Mouse (Mus musculus) 416B (cell line): ENCODE measurements around the gene Sympk.
"Not testable (repeated sequence)": the region's sequence is repeated elsewhere in the genome, so short reads cannot be mapped to it uniquely, and the experiment has no call there.

Experiments used
- DNase-seq: peaks from one replicate; pipeline ENCODE4 v3.0.0; 2011; ENCODE audit warnings: low read depth

Sympk gene

DNA sequence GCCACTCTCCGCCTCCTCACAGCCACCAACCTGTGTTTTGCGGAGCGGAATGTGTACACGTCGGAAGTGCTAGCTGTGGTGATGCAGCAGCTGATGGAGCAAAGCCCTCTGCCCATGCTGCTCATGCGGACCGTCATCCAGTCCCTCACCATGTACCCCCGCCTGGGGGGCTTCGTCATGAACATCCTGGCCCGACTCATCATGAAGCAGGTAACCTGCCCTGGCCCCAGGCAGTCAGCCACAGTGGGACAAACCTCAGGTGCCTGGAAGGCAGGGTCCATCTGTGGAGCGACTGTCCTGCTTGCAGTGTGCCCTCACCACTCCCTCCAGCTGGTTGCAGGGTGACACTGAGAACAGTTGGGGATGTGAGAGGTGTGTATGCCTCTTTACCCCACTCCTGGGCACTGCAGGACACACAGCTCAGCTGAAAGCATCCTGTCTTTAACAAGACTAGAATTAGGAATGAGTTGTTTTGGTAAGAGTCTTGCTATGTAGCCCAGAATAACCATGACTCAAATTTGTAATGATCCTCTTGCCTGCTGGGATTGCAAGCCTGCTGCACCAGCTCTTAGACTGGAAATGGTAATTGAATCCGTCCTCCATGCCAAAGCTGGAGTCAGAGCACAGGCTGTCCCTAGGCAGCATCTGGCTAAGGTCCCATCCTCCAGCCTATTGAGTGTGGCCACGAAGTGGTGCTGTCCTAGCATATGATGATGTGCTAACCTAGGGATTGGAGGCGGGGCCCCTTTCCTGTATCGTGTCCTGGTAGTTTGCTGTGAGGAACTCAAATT is 28.4 kb downstream of the Sympk start:
- no peak for DNase-seq

DNA sequence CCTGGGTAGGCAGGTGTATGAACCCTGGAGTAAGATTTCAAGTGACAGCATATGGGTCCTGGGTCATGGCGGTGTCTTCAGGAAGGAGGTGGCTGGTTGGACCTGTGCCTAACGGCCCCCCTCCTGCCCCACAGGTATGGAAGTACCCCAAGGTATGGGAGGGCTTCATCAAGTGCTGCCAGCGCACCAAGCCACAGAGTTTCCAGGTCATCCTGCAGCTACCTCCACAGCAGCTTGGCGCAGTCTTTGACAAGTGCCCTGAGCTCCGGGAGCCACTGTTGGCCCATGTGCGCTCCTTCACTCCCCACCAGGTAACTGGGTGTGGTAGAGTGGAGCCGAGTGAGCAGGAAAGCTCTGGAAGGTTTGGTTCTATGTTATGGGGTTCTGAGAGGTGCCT is 29.0 kb downstream of the Sympk start:
- DNase-seq = no peak

DNA sequence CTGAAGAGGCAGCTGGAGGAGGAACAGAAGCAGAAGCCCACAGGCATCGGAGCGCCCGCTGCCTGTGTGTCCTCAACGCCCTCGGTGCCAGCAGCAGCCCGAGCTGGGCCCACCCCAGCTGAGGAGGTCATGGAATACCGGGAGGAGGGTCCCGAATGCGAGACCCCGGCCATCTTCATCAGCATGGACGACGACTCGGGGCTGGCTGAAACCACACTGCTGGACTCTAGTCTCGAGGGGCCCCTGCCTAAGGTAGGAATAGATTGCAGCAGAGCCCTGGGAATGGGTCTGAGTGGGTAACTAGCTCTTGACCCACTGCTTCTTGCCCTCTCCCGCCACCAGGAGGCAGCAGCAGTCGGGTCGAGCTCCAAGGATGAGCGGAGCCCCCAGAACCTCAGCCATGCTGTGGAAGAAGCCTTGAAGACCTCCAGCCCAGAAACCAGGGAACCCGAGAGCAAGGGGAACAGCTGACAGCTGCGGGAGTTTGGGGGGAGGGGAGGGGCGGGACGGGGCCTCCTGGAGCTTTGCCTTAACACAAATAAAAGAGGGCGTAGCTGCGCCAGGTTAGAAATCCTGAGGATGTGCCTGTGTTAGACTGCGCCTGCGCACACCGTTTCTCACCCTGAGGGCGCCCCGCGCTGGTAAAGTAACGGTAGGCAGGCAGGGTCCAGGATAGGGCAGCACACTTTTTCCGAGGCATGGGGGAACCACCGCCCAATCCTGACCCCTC is 30.0 kb downstream of the Sympk start, which contains the start of gene Rsph6a:
Gene Rsph6a (plus strand): TSS at position 644 of the 730 bp plus-strand sequence.
- peak; percentile 23 for DNase-seq

DNA sequence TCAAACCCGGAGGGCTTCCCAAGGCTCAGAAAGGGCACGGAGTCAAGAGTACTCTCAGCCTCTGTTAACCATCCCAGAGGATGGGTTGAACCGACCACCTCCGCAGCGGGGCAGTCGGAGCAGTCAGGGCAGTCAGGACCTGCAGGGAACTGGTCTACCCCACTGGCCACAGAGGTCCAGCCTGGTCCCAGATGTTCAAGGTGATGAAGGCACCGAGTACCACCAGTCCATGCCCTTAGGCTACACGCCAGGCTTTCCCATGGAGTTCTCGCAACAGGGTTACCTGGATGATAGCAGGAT is 30.6 kb downstream of the Sympk start:
- DNase-seq = no peak

DNA sequence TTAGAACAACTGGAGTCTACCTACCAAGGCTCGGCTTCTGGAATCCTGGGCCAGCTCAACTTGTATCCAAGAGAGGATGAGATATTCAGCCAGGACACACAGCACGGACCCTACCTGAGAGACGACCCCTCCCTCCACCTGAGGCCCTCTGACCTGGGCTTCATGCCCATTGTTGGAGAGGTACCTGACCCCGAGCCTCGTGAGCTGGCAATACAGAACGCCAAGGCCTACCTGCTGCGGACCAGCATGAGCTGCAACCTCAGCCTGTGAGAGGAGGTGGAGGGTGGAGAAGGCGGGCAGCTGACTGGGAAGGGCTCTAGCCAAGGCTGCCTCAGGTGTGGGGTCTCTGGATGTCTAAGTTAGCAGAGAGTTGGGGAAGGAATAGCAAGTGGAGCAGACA is 30.9 kb downstream of the Sympk start:
- DNase-seq = no peak

DNA sequence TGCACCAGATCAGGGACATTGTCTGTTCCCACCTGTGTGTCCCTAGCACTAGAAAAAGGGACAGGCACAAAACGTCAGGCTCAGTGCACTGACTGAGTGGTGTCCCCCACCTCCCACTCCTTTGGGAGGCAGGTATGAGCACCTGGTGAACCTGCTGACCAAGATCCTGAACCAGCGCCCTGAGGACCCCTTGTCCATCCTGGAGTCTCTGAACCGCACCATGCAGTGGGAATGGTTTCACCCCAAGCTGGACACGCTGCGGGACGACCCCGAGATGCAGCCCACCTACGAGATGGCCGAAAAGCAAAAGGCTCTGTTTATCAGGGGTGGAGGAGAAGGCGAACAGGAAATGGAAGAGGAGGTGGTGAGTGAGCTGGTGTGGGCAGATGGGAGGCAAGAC is 33.2 kb downstream of the Sympk start:
- DNase-seq = no peak

DNA sequence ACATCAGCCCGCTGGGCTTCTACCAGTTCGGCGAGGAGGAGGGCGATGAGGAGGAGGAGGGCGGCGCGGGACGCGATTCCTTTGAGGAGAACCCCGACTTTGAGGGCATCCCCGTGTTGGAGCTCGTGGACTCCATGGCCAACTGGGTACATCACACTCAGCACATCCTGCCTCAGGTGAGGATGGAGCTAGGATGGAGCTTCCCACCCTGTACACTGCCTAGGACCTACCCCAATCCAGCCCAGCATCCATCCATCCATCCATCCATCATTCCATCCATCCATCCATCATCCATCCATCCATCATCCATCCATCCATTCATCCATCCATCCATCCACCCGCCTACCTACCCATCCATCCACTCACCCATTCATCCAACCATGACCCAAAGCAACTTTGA is 41.7 kb downstream of the Sympk start:
- no peak for DNase-seq

DNA sequence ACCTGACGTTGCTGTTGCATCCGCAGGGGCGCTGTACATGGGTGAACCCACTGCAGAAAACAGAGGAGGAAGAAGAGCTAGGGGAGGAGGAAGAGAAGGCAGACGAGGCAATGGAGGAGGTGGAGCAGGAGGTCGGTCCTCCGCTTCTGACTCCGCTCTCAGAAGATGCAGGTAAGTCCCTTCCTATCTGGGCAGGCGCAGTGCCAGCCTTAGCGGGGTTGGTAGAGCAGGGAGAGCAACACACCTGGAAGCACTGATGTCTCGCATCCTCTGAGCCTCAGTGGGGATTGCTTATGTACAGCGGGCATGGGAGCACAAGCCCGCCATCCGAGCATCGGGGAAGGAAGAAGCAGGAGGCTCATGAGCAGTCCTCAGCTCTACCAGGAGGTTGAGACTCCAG is 42.9 kb downstream of the Sympk start:
- no peak for DNase-seq

DNA sequence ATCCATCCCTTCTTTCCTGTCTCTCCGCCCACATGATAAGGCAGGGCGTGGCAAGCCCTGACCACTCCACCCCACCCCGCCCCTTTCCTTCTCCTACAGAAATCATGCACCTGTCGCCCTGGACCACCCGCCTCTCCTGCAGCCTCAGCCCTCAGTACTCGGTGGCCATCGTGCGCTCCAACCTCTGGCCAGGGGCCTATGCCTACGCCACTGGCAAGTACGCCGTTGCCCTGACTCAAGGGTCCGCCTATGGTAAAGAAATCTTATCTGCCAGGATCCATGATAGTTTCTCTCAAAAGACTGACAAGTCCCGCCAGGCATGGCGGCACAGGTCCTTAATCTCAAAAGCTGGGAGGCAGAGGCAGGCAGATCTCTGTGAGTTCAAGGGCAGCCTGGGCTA is 43.8 kb downstream of the Sympk start:
- no peak for DNase-seq

DNA sequence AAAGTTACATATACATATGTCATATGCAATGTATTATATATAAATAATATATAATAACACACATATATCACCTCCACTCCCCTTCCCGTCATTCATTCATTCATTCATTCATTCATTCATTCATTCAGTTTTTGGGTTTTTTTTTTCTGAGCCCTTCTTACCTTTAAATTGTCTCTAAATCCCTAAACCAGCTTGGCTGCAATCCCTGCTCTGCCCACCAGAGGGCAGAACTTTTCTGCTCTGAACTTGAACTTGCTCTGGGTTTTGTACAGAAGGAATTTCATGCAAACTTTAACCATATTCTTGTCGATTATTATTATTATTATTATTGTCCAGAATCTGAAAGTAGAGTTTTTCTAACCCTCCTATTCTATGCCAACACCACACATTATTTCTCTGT is 44.5 kb downstream of the Sympk start:
- DNase-seq = peak; percentile 87

DNA sequence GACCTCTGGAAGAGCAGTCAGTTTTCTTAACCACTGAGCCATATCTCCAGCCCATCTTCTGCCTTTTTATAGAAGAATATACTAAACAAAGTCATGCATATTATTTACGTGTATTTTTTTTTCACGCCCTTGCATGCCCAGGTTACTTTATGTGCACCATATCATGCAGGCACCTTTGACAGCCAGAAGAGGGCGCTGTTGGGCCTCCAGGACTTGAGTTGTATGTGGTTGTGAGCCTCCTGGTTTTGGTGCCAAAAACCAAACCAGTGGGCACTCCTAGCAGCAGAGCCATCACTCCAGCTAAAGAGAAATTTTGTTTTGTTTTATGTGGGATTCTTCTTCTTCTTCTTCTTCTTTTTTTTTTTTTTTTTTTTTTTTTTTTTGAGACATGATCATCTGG is 45.3 kb downstream of the Sympk start:
- peak; percentile 83 for DNase-seq

DNA sequence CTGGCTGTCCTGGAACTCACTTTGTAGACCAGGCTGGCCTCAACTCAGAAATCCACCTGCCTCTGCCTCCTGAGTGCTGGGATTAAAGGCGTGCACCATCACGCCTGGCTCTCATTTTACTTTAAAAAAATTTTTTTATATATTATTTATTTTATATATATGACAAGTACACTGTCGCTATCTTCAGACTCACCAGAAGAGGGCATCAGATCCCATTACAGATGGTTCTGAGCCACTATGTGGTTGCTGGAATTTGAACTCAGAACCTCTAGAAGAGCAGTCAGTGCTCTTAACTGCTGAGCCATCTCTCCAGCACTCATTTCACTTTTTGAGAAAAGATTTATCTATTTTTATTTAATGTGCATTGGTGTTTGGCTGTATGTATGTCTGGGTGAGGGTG is 46.8 kb downstream of the Sympk start:
- not testable (repeated sequence) for DNase-seq

DNA sequence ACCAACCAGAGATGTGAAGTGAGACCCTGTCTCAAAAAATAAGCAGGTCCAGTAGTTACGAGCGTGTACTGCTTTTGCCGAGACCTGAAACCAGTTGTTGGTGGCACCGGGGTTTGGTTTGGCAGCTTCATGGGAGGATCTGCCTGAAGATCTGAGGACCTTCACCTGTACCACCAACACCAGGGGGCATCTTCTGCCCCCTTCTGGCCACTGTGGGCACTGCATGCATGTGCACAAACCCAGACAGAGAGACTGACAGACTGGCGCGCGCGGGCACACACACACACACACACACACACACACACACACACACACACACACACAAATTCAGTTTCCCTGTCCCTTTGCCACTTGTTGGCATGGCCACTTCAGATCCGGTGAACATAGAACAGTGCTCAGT is 49.3 kb downstream of the Sympk start:
- peak; percentile 39 for DNase-seq

DNA sequence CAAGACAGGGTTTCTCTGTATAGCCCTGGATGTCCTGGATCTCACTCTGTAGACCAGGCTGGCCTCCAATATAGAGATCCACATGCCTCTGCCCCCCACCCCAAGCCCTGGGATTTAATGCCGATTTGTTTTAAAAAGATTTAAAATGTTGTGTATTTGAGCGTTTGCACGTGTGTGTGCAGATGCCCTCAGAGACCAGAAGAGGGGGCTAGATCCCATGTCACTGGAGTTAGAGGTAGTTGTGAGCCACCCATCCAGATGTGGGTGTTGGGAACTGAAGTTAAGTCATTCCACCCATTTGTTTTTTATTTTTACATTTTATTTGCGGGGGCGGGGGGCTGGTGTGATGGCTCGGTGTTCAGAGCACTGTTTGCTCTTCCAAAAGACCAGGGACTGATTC is 50.3 kb downstream of the Sympk start:
- DNase-seq = peak; percentile 53

DNA sequence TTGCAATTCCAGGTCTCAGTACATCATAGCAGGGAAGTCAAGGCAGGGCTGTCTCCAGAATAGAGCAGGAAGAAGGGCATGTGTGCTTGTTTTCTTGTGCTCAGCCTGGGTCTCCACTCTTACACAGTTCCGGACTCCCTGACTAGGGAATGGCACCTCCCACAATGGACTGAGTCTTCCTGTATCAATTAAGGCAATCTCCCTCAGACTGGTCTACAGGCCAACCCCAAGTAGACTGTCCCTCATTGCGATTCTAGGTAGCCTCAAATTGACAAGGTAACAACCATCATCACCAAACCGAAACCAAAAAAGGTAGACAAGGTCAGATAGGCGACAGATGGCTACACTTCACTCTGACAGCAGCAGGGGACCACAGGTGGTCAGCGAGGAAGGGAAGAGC is 51.1 kb downstream of the Sympk start:
- no peak for DNase-seq

DNA sequence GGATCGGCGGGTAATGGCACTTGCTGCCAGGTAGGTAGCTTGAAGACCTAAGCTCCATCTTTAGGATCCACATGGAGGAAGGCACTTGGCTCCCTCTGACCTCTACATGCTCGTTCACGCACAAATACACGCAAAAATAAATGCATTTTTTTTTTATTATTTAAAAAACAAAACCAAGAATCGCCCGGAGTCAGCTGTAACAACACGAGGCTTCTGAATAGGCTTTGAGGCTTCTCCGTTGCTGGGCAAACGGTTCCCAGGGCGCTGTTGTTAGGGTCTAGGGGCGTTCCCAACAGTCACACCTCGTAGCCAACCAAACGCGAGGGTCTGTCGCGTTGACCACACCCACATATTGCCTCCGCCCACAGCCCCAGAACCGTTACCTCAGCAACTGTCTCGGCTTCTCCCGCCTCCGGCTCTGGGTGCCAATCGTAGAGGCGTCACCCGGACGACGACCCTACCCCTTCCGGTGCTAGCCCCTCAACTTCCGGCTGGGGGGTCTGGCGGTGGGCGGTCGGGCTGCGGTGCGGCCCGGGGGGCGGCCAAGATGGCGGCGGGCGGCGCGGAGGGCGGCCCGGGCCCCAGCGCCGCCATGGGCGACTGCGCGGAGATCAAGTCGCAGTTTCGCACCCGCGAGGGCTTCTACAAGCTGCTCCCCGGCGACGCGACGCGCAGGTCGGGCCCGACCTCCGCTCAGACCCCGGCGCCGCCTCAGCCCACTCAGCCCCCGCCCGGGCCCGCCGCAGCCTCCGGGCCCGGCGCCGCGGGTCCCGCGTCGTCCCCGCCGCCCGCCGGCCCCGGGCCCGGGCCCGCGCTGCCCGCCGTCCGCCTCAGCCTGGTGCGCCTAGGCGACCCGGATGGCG is 51.8 kb downstream of the Sympk start, which contains the start of gene Dmwd:
Gene Dmwd (plus strand): TSS at position 505 of the 863 bp plus-strand sequence.
- DNase-seq = peak; percentile 98

DNA sequence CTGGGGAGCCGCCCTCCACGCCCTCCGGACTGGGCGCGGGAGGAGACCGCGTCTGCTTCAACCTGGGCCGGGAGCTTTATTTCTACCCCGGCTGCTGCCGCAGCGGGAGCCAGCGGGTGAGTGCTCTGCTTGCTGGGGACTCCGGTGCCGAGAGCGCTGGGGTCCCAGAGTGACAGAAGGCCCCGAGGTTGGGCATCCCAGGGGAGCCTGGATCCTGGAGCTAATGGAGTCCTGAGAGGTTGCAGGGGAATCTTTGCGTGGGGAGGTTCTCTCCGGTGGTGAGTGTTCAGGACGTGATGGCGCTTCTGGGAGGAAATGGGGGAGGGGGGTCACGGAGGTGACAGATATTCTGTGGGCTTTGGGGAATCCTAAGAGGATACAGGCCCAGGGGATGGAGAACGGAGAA is 52.4 kb downstream of the Sympk start:
- peak; percentile 32 for DNase-seq

DNA sequence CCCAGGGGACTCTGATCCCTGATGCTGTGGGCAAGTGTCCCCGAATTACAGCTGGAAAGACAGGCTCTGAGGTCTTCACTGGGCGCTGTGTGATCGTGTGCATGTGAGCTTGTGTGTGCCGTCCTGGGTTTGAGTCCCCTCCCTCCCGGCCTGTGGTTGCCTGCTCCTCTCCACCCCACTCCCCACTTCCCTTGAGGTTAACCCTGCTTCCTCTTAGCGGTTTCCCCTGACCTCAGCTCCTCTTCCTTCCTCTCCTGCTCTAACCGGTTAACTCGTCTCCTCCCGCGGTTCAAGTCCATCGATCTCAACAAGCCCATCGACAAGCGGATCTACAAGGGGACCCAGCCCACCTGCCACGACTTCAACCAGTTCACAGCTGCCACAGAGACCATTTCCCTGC is 53.6 kb downstream of the Sympk start:
- peak; percentile 97 for DNase-seq

DNA sequence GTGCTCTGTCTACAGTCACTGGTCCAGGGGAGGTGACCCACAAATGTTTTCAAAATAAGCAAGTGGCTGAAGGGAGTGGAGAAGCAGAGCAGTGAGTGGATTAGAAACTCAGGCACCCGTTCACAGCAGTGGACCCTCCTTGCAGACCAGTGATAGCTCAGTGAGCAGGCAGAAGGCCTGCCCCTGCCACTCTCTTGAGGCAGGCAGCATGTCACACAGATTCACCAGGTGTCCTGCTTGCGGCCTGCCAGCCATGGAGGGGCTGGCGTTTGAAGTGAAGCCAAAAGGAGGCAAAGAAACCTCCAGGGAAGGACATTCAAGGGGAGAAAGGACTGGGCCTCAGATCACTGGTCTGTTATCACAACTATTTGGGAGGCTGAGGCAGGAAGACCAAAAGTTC is 54.6 kb downstream of the Sympk start:
- DNase-seq = no peak

DNA sequence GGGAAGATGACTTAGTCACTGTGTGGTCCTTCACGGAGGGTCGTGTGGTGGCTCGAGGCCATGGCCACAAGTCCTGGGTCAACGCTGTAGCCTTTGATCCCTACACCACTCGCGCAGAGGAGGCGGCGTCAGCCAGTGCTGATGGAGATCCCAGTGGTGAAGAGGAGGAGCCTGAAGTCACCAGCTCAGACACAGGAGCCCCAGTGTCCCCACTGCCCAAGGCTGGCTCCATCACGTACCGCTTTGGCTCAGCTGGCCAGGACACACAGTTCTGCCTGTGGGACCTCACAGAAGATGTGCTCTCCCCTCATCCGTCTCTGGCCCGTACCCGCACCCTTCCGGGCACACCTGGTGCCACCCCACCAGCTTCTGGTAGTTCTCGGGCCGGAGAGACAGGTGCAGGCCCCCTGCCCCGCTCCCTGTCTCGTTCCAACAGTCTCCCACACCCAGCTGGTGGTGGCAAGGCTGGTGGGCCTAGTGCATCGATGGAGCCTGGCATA is 56.3 kb downstream of the Sympk start:
- no peak for DNase-seq

DNA sequence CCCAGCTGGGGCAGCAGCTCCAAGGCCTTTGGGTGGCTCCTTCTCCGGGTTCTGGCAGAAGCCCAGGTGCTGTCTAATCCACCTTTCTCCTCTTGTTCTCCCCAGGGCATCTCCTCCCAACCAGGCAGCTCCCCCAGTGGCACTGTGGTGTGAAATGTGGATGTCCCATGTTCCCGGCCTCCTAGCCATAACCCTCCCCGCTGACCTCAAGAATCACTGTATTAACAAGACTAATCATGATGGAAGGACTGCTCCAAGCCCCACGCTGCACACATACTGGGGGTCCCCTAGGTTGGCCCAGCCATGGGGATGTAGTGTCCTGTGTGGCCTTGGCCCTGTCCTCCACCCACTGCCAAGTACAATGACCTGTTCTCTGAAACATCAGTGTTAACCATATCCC is 58.0 kb downstream of the Sympk start:
- no peak for DNase-seq

DNA sequence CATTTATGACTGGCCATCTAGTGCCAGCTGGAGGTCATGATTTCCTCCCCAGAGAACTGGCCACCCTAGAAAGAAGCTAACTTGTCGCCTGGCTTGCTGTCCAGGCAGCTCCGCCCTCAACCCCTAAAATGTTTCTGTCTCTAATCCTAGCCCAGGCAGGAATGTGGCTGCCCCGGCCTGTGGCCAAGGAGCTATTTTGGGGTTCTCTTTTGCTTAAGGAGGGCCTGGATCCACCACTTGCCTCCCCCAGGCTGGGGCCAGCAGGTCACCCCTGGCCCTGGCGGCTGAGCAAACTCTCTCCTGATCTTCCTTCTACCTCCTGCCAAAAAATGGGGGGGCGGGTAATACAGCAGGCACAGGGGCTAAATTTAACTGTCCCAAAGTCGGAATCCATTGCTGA is 58.9 kb downstream of the Sympk start:
- DNase-seq = no peak

DNA sequence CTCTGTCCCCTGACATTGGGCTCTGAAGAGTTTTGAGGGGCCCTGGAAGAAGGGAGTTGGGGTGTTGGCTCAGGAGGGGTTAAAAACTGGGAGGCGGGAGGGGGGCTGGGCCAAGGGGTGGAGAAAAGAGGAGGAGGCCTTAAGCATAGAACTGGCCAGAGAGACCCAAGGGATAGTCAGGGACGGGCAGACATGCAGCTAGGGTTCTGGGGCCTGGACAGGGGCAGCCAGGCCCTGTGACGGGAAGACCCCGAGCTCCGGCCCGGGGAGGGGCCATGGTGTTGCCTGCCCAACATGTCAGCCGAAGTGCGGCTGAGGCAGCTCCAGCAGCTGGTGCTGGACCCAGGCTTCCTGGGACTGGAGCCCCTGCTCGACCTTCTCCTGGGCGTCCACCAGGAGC is 59.5 kb downstream of the Sympk start, which contains the start of gene Dmpk:
Gene Dmpk (plus strand): TSS at position 149 of the 400 bp plus-strand sequence.
- no peak for DNase-seq
